Mouse (Mus musculus): Measurements from ENCODE around the gene Hilpda. TPM values are rescaled to one million over a fixed set of nuclear protein-coding genes. Genes with fewer than 3 reads are reported as not detected.

Gene Hilpda
- total RNA-seq, 2 experiments from 2014 or later, result 6.4 to 6.6 TPM

DNA sequence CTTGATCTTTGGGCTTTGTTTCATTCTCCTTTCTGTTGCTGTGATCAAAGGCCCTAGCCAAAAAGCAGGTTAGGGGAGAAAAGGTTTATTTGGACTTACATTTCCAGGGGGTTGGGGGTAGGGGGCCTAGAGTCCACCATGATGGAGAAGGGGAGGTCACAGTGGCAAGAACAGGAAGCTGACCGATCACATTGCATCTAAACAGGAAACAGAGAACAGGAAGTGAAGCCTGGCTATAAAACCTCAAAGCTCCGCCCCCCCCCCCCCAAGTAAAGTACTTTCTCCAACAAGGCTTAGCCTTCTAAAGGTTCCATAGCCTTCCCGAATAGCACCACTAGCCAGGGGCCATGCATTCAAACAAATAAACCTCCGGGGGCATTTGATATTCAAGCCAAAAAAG is 50.4 kb downstream of the Hilpda start:
- TF ChIP-seq CTCF (conservative IDR thresholded peaks at IDR 0.05), result no peak
- Histone ChIP-seq H3K4me3 (no peak overlapping the region), H3K27ac (no peak overlapping the region)
- DNase-seq (ENCODE audit: low spot score in 2 of 2), result no peak

Other genes starting within 250 kb of the Hilpda start
- gene Lep, start 212.3 kb upstream of the Hilpda start, total RNA-seq (2021), result not detected
- gene Rbm28, start 107.5 kb upstream of the Hilpda start, total RNA-seq (2021), result 10 to 100 TPM; 43.6 to 51.0 TPM
- 1 to 10 TPM; 2.6 to 2.7 TPM for gene Prrt4, start 92.9 kb upstream of the Hilpda start, total RNA-seq (2021)
- gene Impdh1, start 56.1 kb upstream of the Hilpda start, total RNA-seq (2021), result 10 to 100 TPM; 40.7 to 47.5 TPM
- gene Fam71f2, start 7.1 kb downstream of the Hilpda start, total RNA-seq (2021), result under 1 TPM; 0.51 to 0.56 TPM
- gene Fam71f1, start 46.7 kb downstream of the Hilpda start, total RNA-seq (2021), result not detected
- gene Calu, start 75.6 kb downstream of the Hilpda start, total RNA-seq (2021), result 10 to 100 TPM; 65.3 to 67.6 TPM
- not detected for gene Opn1sw, start 116.0 kb downstream of the Hilpda start, total RNA-seq (2021)
- gene Ccdc136, start 123.8 kb downstream of the Hilpda start, total RNA-seq (2021), result 10 to 100 TPM; 66.9 to 74.2 TPM
- gene Flnc, start 160.8 kb downstream of the Hilpda start, total RNA-seq (2021), result 1 to 10 TPM; 1.2 to 1.4 TPM
- 100 to 1,000 TPM; 245 to 247 TPM for gene Atp6v1f, start 195.2 kb downstream of the Hilpda start, total RNA-seq (2021)
- under 1 TPM in 1 of 2 experiments, not detected in 1; 0.59 TPM for gene Atp6v1fnb, start 198.9 kb downstream of the Hilpda start, total RNA-seq (2021)
- 1 to 10 TPM; 1.1 to 2.0 TPM for gene Kcp, start 235.5 kb downstream of the Hilpda start, total RNA-seq (2021)

All from layer of hippocampus, adult 2 months (tissue).